ENCODE assay signal across 10 mouse cellular contexts in genomic region chr4:9025821-9026470, GRCm38 (mm10).
DNase-seq lines count a peak whose midpoint lies in the region; ATAC-seq and TF ChIP-seq lines count a peak whose summit lies in the region.
"Had no signal": no experiment of that assay in that cellular context is flagged by ENCODE, and none has a peak within 500 bp of the region (broad histone marks: within the 10 kb centered on the region; RNA-seq: fewer than 3 reads in every experiment).

No protein-coding gene starts in this region.

- TF ChIP-seq CTCF in midbrain, postnatal 0 days (IDR thresholded peaks at IDR 0.05): no peak

- peaks cover 48% of the 10 kb centered on the region for H3K4me1 ChIP-seq in hindbrain, embryonic 10.5 days (replicated peaks)
- peaks cover 25% of the 10 kb centered on the region for H3K4me1 ChIP-seq in hindbrain, embryonic 14.5 days (replicated peaks; ENCODE audit: control insufficient read depth, insufficient read depth, low read length)
- peaks cover 14% of the 10 kb centered on the region for H3K4me1 ChIP-seq in midbrain, embryonic 15.5 days
- peaks cover 3% of the 10 kb centered on the region for H3K4me1 ChIP-seq in midbrain, postnatal 0 days (ENCODE audit: insufficient read depth, low read length)
- peaks cover 8% of the 10 kb centered on the region for H3K4me1 ChIP-seq in intestine, embryonic 15.5 days (replicated peaks)

- H3K36me3 ChIP-seq in hindbrain, embryonic 10.5 days: no peaks in the 10 kb centered on the region
- no peaks in the 10 kb centered on the region for H3K36me3 ChIP-seq in hindbrain, embryonic 14.5 days (replicated peaks; ENCODE audit: control insufficient read depth, insufficient read depth)
- H3K36me3 ChIP-seq in midbrain, embryonic 15.5 days (replicated peaks): no peaks in the 10 kb centered on the region
- no peaks in the 10 kb centered on the region for H3K36me3 ChIP-seq in midbrain, postnatal 0 days (ENCODE audit: insufficient read depth, low read length)
- H3K36me3 ChIP-seq in intestine, embryonic 15.5 days: no peaks in the 10 kb centered on the region
- H3K36me3 ChIP-seq: embryonic facial prominence, embryonic 13.5 days had no signal

- no peak overlapping the region for H3K4me3 ChIP-seq in hindbrain, embryonic 10.5 days
- H3K4me3 ChIP-seq in hindbrain, embryonic 14.5 days (replicated peaks; ENCODE audit: low read length): no peak overlapping the region
- no peak overlapping the region for H3K4me3 ChIP-seq in midbrain, embryonic 15.5 days
- H3K4me3 ChIP-seq in midbrain, postnatal 0 days (ENCODE audit: low read depth, low read length): no peak overlapping the region
- no peak overlapping the region for H3K4me3 ChIP-seq in intestine, embryonic 15.5 days (replicated peaks)
- H3K4me3 ChIP-seq: embryonic facial prominence, embryonic 13.5 days had no signal

- no peaks in the 10 kb centered on the region for H3K27me3 ChIP-seq in hindbrain, embryonic 10.5 days (ENCODE audit: insufficient read depth, poor library complexity, severe bottlenecking)
- H3K27me3 ChIP-seq in hindbrain, embryonic 14.5 days (ENCODE audit: control insufficient read depth, insufficient read depth, low read length): no peaks in the 10 kb centered on the region
- no peaks in the 10 kb centered on the region for H3K27me3 ChIP-seq in midbrain, embryonic 15.5 days (replicated peaks)
- H3K27me3 ChIP-seq in midbrain, postnatal 0 days (ENCODE audit: insufficient read depth, low read length): no peaks in the 10 kb centered on the region
- no peaks in the 10 kb centered on the region for H3K27me3 ChIP-seq in intestine, embryonic 15.5 days (replicated peaks)

- H3K27ac ChIP-seq in hindbrain, embryonic 10.5 days: peak overlapping the region; percentile 54
- no peak overlapping the region for H3K27ac ChIP-seq in hindbrain, embryonic 14.5 days
- H3K27ac ChIP-seq in midbrain, embryonic 15.5 days: 0 out of 2 replicates have a peak overlapping the region, but pooled peaks have one; percentile 1
- no peak overlapping the region for H3K27ac ChIP-seq in midbrain, postnatal 0 days (ENCODE audit: low read depth, low read length)
- peak overlapping the region; percentile 58 for H3K27ac ChIP-seq in intestine, embryonic 15.5 days
- H3K27ac ChIP-seq: embryonic facial prominence, embryonic 13.5 days; heart, adult 2 months had no signal

- H3K4me2 ChIP-seq in hindbrain, embryonic 14.5 days (replicated peaks): no peak overlapping the region
- H3K4me2 ChIP-seq in midbrain, embryonic 15.5 days: no peak overlapping the region
- no peak overlapping the region for H3K4me2 ChIP-seq in midbrain, postnatal 0 days (ENCODE audit: low read depth, low read length, poor library complexity, severe bottlenecking)
- H3K4me2 ChIP-seq in intestine, embryonic 15.5 days (replicated peaks): no peak overlapping the region
- H3K4me2 ChIP-seq: embryonic facial prominence, embryonic 13.5 days had no signal

- peak; percentile 38 for DNase-seq in hindbrain, embryonic 10.5 days (ENCODE audit: low spot score)
- DNase-seq in hindbrain, embryonic 14.5 days (ENCODE audit: low spot score): no peak
- DNase-seq in midbrain, postnatal 0 days (ENCODE audit: low spot score): no peak
- DNase-seq: heart, adult 2 months; right cerebral cortex, postnatal 4 days had no signal

- H3K9me3 ChIP-seq in hindbrain, embryonic 10.5 days: no peaks in the 10 kb centered on the region
- H3K9me3 ChIP-seq in hindbrain, embryonic 14.5 days (ENCODE audit: control insufficient read depth, low read length): no peaks in the 10 kb centered on the region
- H3K9me3 ChIP-seq in midbrain, embryonic 15.5 days: no peaks in the 10 kb centered on the region
- no peaks in the 10 kb centered on the region for H3K9me3 ChIP-seq in midbrain, postnatal 0 days (ENCODE audit: low read length)
- no peaks in the 10 kb centered on the region for H3K9me3 ChIP-seq in intestine, embryonic 15.5 days
- H3K9me3 ChIP-seq: embryonic facial prominence, embryonic 13.5 days had no signal

- ATAC-seq in hindbrain, embryonic 14.5 days (ENCODE audit: low FRiP score): no peak
- ATAC-seq in midbrain, embryonic 15.5 days (replicated peaks): no peak
- no peak for ATAC-seq in midbrain, postnatal 0 days (ENCODE audit: low FRiP score)
- peak; percentile 78 for ATAC-seq in intestine, embryonic 15.5 days
- ATAC-seq in CD4-positive, CD25-positive, alpha-beta regulatory T cell, adult 4 months: no peak
- no peak for ATAC-seq in inflammation-experienced regulatory T-cells, adult 6 months

- no peak overlapping the region for H3K9ac ChIP-seq in hindbrain, embryonic 14.5 days
- H3K9ac ChIP-seq in midbrain, embryonic 15.5 days: no peak overlapping the region
- no peak overlapping the region for H3K9ac ChIP-seq in midbrain, postnatal 0 days (replicated peaks; ENCODE audit: low read length, poor library complexity, severe bottlenecking)
- no peak overlapping the region for H3K9ac ChIP-seq in intestine, embryonic 15.5 days
- H3K9ac ChIP-seq: embryonic facial prominence, embryonic 13.5 days had no signal

- 42% methylated on average over 8 of the region's 8 CpGs for WGBS in hindbrain, embryonic 10.5 days
- WGBS in hindbrain, embryonic 14.5 days: 48% methylated on average over 8 of the region's 8 CpGs
- WGBS in midbrain, embryonic 15.5 days: 51% methylated on average over 8 of the region's 8 CpGs
- WGBS in midbrain, postnatal 0 days: 52% methylated on average over 8 of the region's 8 CpGs
- 62% methylated on average over 8 of the region's 8 CpGs for WGBS in intestine, embryonic 15.5 days

Comparison
In these comparisons a context has a peak if more than half of its experiments do, and no peak if none do; other contexts are left out.
1. H3K27ac ChIP-seq: peak in hindbrain, embryonic 10.5 days (single experiment), midbrain, embryonic 15.5 days (single experiment) and intestine, embryonic 15.5 days (single experiment); none in hindbrain, embryonic 14.5 days (single experiment) and midbrain, postnatal 0 days (single experiment).